Mouse (Mus musculus): ENCODE data around the gene Doc2g. TPM values are rescaled to one million over a fixed set of nuclear protein-coding genes. Genes with fewer than 3 reads are reported as not detected.

Doc2g gene
- polyA plus RNA-seq, 1 experiment from 2014 or later: 1.9 TPM

DNA sequence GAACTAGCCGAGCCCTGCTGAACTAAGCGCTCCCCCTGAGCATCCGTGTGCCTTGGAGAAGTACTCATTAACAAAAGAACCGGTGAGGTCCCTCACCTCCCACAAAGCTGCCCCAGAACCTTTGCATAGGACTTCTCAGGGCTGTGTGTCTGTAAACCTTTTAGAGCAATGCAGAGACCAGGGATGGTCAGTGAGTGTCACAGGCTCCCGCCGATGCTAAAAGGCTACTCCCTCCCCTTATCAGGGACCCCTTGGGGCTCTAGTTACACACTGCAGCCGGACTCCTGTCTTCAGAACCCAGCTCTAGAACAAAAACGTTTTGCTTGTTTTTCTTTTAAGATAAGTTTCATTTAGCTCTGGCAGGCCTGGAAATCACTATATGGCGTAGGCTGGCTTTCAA, 10.0 kb downstream of the Doc2g start:
- peak; percentile 1; the same call in 1 of the 2 replicates for ATAC-seq
- Histone ChIP-seq H3K4me1 (ENCODE audit: insufficient read depth, low read depth, low read length) (peaks cover 5% of the 10 kb centered on the region; the same call in 1 of the 2 replicates), H3K27ac (ENCODE audit: low read length) (no peak overlapping the region), H3K9me3 (ENCODE audit: low read length) (no peaks in the 10 kb centered on the region), H3K36me3 (ENCODE audit: insufficient read depth, low read length) (peaks cover 22% of the 10 kb centered on the region; the same call in 1 of the 2 replicates), H3K4me3 (ENCODE audit: low read depth, low read length) (peak overlapping the region; percentile 66), H3K9ac (replicated peaks; ENCODE audit: low read depth) (no peak overlapping the region), H3K27me3 (replicated peaks; ENCODE audit: insufficient read depth, low read length) (no peaks in the 10 kb centered on the region), H3K4me2 (replicated peaks; ENCODE audit: low read depth, low read length) (no peak overlapping the region; the same call in 1 of the 2 replicates)
- no peak for DNase-seq (ENCODE audit: low spot score)
- WGBS: 11% methylated on average over 9 of the region's 9 CpGs
- TF ChIP-seq CTCF (IDR thresholded peaks at IDR 0.05): no peak
- no peak for TF ChIP-seq EP300 (IDR thresholded peaks at IDR 0.05)

DNA sequence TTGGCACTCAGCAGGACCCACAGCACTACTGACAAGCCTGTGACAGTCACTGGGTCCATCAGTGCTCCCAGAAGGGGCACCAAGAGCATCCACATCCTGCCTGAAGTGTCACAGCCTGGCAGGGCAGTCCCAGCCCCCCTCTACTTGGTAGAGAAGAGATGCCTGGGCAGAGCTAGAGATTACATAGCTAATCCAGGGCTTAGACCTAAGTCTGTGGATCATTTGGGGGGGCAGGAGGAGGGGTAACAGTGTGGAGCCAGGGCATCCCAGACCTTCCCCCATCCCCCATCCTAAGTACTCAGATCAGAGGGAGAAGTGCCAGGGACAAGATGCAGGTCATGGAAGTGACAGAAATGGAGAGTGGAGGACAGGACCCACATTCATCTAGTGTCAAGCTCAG, 11.7 kb downstream of the Doc2g start:
- H3K27me3 ChIP-seq (replicated peaks; ENCODE audit: insufficient read depth, low read length): no peaks in the 10 kb centered on the region
- H3K9me3 ChIP-seq (ENCODE audit: low read length): no peaks in the 10 kb centered on the region
- H3K4me2 ChIP-seq (replicated peaks; ENCODE audit: low read depth, low read length): no peak overlapping the region
- ATAC-seq: no peak
- H3K27ac ChIP-seq (ENCODE audit: low read length): no peak overlapping the region
- H3K36me3 ChIP-seq (ENCODE audit: insufficient read depth, low read length): 0 out of 2 replicates have a peak, but pooled peaks cover 7% of the 10 kb centered on the region
- TF ChIP-seq EP300 (IDR thresholded peaks at IDR 0.05) (no peak), CTCF (IDR thresholded peaks at IDR 0.05) (no peak)
- DNase-seq (ENCODE audit: low spot score): no peak
- no peak overlapping the region for H3K4me3 ChIP-seq (ENCODE audit: low read depth, low read length)
- H3K4me1 ChIP-seq (ENCODE audit: insufficient read depth, low read depth, low read length): peaks cover 5% of the 10 kb centered on the region; the same call in 1 of the 2 replicates
- H3K9ac ChIP-seq (replicated peaks; ENCODE audit: low read depth): no peak overlapping the region

DNA sequence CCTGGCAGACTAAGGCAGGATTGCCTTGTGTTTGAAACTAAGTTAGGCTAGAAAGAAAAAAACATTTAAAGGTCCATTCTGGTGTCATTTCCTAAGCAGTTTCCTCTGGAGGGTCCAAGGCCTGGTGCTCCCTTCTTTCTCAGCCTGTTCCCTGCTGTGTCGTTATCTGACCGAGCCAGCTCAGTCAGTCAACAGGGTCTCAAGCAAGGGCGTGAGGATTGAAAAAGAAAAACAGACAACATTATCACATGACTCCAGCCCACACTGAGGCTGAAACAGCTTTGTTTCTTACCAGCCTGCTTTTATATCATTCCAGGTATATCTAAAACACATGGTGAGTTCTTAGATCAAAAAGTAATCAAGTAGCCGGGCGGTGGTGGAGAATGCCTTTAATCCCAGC, 12.5 kb downstream of the Doc2g start:
- Histone ChIP-seq H3K9ac (replicated peaks; ENCODE audit: low read depth) (no peak overlapping the region), H3K27me3 (replicated peaks; ENCODE audit: insufficient read depth, low read length) (no peaks in the 10 kb centered on the region), H3K9me3 (ENCODE audit: low read length) (no peaks in the 10 kb centered on the region), H3K4me2 (replicated peaks; ENCODE audit: low read depth, low read length) (no peak overlapping the region), H3K4me1 (ENCODE audit: insufficient read depth, low read depth, low read length) (peaks cover 5% of the 10 kb centered on the region; the same call in 1 of the 2 replicates), H3K4me3 (ENCODE audit: low read depth, low read length) (no peak overlapping the region), H3K36me3 (ENCODE audit: insufficient read depth, low read length) (no peaks in the 10 kb centered on the region), H3K27ac (ENCODE audit: low read length) (no peak overlapping the region)
- DNase-seq (ENCODE audit: low spot score) (no peak), ATAC-seq (no peak)
- 60% methylated on average over 5 of the region's 5 CpGs for WGBS
- TF ChIP-seq CTCF (IDR thresholded peaks at IDR 0.05): no peak
- TF ChIP-seq EP300 (IDR thresholded peaks at IDR 0.05): no peak

DNA sequence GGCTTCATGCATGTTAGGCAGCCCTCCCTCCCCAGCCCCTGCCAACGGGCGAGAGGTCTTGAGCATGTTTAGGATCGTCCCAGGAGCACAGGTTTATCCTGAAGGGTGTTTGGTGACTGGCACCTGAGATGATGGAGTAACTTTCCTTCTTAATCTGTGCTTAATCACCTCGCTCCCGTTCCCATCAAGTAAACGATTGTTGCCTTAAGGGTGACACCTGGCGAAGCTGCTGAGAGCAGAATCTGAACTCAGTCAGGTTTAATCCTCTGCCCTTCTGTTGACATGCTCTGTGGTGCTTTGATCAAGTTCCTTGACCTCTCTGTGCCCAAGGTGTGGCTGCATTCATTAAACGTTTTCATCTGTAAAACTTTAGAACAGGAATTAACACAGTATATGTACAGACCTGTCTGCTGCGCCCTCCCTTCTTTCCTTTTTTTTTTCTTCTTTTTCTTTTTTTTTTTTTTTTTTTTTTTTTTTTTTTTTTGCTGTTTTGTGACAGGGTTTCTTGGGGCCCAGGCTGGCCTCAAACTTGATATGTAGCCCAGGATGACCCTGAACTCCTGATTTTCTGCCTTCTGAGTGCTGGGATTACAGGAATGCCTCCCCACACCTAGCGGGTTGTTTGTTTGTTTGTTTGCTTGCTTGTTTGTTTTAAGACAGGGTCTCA, 14.9 kb downstream of the Doc2g start:
- ATAC-seq (no peak), DNase-seq (ENCODE audit: low spot score) (no peak)
- no peak overlapping the region for H3K27ac ChIP-seq (ENCODE audit: low read length)
- no peaks in the 10 kb centered on the region for H3K9me3 ChIP-seq (ENCODE audit: low read length)
- 38% methylated on average over 10 of the region's 10 CpGs for WGBS
- H3K4me3 ChIP-seq (ENCODE audit: low read depth, low read length): no peak overlapping the region
- no peak overlapping the region for H3K4me2 ChIP-seq (replicated peaks; ENCODE audit: low read depth, low read length)
- no peaks in the 10 kb centered on the region for H3K27me3 ChIP-seq (replicated peaks; ENCODE audit: insufficient read depth, low read length)
- no peak for TF ChIP-seq CTCF (IDR thresholded peaks at IDR 0.05)
- TF ChIP-seq EP300 (IDR thresholded peaks at IDR 0.05): no peak
- no peaks in the 10 kb centered on the region for H3K4me1 ChIP-seq (ENCODE audit: insufficient read depth, low read depth, low read length)
- H3K9ac ChIP-seq (replicated peaks; ENCODE audit: low read depth): no peak overlapping the region
- H3K36me3 ChIP-seq (ENCODE audit: insufficient read depth, low read length): no peaks in the 10 kb centered on the region

DNA sequence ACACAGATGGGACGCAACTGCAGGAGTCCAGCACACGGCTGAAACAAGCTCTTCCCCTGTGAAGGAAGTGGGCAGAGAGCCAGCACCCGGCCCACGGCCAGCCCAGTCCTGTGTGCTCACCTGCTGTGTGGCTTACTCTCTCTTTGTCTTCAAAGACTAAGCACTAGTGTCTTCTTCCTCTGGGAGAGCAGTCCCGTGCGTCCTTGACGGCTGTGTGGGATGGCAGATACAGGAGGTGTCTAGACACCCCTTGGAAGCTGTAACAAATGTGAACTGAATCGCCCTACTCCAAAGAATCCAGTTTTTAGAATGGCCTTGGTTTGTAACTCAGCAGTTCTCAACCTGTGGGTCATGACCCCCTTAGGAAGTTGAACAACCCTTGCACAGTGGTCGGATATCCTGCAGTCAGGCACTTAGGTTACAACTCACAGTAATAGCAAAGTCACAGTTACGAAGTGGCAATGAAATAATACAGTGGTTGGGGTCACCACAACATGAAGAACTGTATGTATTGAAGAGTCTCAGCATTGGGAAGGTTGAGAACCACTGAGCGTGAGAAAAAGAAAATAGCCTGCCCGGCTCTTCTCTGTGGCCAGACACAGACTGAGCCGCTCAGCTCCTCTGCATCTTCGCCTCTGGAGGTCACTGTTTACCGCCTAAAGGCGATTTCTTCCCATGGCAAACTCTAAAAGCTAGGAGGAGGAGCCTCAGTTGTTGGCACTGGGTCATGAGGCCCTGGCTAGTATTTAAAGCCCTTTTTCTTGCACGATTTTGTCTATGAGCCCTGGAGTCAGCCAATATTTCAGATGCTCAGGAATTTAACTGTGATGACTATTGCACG, 15.8 kb downstream of the Doc2g start:
- H3K27me3 ChIP-seq (replicated peaks; ENCODE audit: insufficient read depth, low read length): no peaks in the 10 kb centered on the region
- H3K4me1 ChIP-seq (ENCODE audit: insufficient read depth, low read depth, low read length): no peaks in the 10 kb centered on the region
- no peaks in the 10 kb centered on the region for H3K9me3 ChIP-seq (ENCODE audit: low read length)
- H3K36me3 ChIP-seq (ENCODE audit: insufficient read depth, low read length): no peaks in the 10 kb centered on the region
- no peak for TF ChIP-seq EP300 (IDR thresholded peaks at IDR 0.05)
- TF ChIP-seq CTCF (IDR thresholded peaks at IDR 0.05): peak; percentile 87
- H3K9ac ChIP-seq (replicated peaks; ENCODE audit: low read depth): no peak overlapping the region
- no peak overlapping the region for H3K27ac ChIP-seq (ENCODE audit: low read length)
- ATAC-seq (peak; percentile 94), DNase-seq (ENCODE audit: low spot score) (peak; percentile 94)
- no peak overlapping the region for H3K4me2 ChIP-seq (replicated peaks; ENCODE audit: low read depth, low read length)
- no peak overlapping the region for H3K4me3 ChIP-seq (ENCODE audit: low read depth, low read length)
- 21% methylated on average over 18 of the region's 18 CpGs for WGBS

DNA sequence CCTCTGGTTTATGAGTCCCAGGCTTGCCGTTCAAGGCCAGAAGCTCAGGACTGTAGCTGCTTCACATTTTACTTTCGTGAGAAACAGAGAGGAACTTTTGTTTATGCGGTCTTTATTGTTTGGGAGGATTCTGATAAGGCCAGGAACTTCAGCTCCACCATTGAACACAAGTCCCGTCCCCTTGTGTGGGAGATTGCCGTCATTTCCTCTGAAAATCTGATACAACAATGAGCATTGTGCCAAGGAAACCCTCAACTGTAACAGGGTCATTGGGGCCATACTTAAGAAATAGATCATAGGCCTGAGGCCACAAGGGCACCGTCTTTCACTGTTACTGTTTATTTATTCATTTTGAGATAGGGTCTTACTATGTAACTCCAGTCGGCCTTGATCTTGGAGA, 20.1 kb downstream of the Doc2g start:
- Histone ChIP-seq H3K27me3 (replicated peaks; ENCODE audit: insufficient read depth, low read length) (no peaks in the 10 kb centered on the region), H3K4me1 (ENCODE audit: insufficient read depth, low read depth, low read length) (no peaks in the 10 kb centered on the region), H3K4me2 (replicated peaks; ENCODE audit: low read depth, low read length) (no peak overlapping the region), H3K9ac (replicated peaks; ENCODE audit: low read depth) (no peak overlapping the region), H3K4me3 (ENCODE audit: low read depth, low read length) (no peak overlapping the region), H3K36me3 (ENCODE audit: insufficient read depth, low read length) (no peaks in the 10 kb centered on the region), H3K27ac (ENCODE audit: low read length) (no peak overlapping the region), H3K9me3 (ENCODE audit: low read length) (no peaks in the 10 kb centered on the region)
- 51% methylated on average over 7 of the region's 7 CpGs for WGBS
- no peak for TF ChIP-seq CTCF (IDR thresholded peaks at IDR 0.05)
- peak; percentile 64 for TF ChIP-seq EP300 (IDR thresholded peaks at IDR 0.05)
- DNase-seq (ENCODE audit: low spot score): peak; percentile 39
- 0 out of 2 replicates have a peak, but pooled peaks have one; percentile 46 for ATAC-seq
